Mouse (Mus musculus) embryonic facial prominence, embryonic 12.5 days (tissue): ENCODE results near the gene Vamp8. TPM values are rescaled to one million over a fixed set of nuclear protein-coding genes. Genes with fewer than 3 reads are reported as not detected.
A peak's percentile ranks its signal among the peaks of the same experiment; 100 is the strongest.

Source experiments
- ATAC-seq: fragments of 200-750 bp; cut with Nextera tagmentation; 2 replicates; pipeline ENCODE4 v1.8.0; 2017; ENCODE audit not compliant: insufficient number of reproducible peaks, insufficient read depth, low FRiP score, low TSS enrichment
- H3K27ac ChIP-seq: fragments of 300-500 bp; sonication (generic); 2 replicates; pipeline ENCODE4 v1.5.1; 2016; ENCODE audit warnings: mild to moderate bottlenecking
- H3K27me3 ChIP-seq: fragments of 300-500 bp; sonication (generic); 2 replicates; pipeline ENCODE4 v1.6.1; 2016; ENCODE audit warnings: mild to moderate bottlenecking, moderate library complexity
- H3K36me3 ChIP-seq: fragments of 300-500 bp; sonication (generic); 2 replicates; pipeline ENCODE4 v1.6.1; 2016; ENCODE audit warnings: mild to moderate bottlenecking
- H3K4me1 ChIP-seq: fragments of 300-500 bp; sonication (generic); 2 replicates; pipeline ENCODE4 v1.6.1; 2016
- H3K4me2 ChIP-seq: fragments of 300-500 bp; sonication (generic); replicated peaks from 2 replicates; pipeline ENCODE4 v1.6.1; 2016; ENCODE audit warnings: mild to moderate bottlenecking, moderate library complexity
- H3K4me3 ChIP-seq: fragments of 300-500 bp; sonication (generic); 2 replicates; pipeline ENCODE4 v1.5.1; 2016; ENCODE audit warnings: mild to moderate bottlenecking
- H3K9ac ChIP-seq: fragments of 300-500 bp; sonication (generic); 2 replicates; pipeline ENCODE4 v1.6.1; 2016; ENCODE audit warnings: mild to moderate bottlenecking, moderate library complexity
- H3K9me3 ChIP-seq: fragments of 300-500 bp; sonication (generic); 2 replicates; pipeline ENCODE4 v1.6.1; 2016; ENCODE audit warnings: mild to moderate bottlenecking, moderate library complexity
- WGBS: fragments of 180-500 bp; shearing (Covaris S2); methylation state at CpG from one replicate; pipeline ENCODE4 v1.1.7; 2016; 5-methylcytosine and 5-hydroxymethylcytosine counted together
- polyA plus RNA-seq: library from polyadenylated mRNA; unstranded; fragments of >200 nt; fragmentation: Nextera tagmentation; extraction: Ambion mirVana; gene quantifications from 2 replicates; pipeline ENCODE4 v1.2.1, GENCODE M21; 2016

Vamp8 gene
- polyA plus RNA-seq, 1 experiment from 2014 or later: 90.7 TPM

DNA sequence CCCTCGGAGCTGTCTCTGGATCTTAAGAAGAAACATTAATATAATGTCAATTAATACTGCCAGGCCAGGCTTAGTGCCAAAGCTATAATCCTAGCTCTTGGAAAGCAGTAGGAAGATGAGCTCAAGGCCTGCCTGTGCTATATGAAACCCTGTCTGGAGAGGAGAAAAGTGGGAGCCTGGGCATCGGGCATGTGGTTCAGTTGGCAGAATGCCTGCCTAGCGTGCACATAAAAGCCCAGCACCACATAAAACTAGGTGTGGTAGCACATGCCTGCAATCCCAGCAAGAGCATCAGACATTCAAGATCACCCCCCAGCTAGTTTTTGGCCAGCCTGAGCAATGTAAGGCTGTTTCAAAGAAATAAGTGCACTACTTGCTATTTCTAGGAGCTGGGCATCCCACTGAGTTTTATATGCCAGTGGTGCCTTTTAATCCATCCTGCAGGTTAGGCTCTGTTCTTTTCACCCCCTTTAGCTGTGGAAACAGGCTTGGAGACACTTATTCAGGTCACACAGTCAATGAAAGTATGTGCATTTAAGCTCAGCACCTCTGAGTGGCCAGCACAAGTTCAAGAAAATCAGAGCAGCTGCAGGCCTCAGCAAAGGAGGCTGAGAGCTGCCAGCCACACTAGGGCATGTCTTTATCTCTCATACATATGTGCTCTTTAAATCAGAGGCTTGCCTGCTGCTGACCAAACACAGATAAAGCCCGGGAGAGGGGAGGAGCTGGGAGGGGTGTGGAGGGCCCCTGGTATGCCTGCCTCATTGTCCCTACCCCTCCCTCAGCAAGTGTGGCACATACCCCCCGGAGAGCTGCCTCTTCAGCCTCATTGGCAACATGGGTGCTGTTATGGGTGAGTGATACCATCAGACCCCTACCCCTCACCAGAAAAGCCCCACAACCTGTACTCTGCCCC, 33.1 kb downstream of the Vamp8 start:
- Histone ChIP-seq H3K9me3 (no peaks in the 10 kb centered on the region), H3K9ac (0 out of 2 replicates have a peak overlapping the region, but pooled peaks have one; percentile 0), H3K27me3 (no peaks in the 10 kb centered on the region), H3K27ac (no peak overlapping the region), H3K4me2 (no peak overlapping the region), H3K4me3 (no peak overlapping the region), H3K4me1 (peaks cover 37% of the 10 kb centered on the region), H3K36me3 (peaks cover 27% of the 10 kb centered on the region)
- 87% methylated on average over 5 of the region's 5 CpGs for WGBS
- ATAC-seq: no peak

GRCm38 (mm10) chr6:72356001-72356532, 34.4 kb downstream of the Vamp8 start:
- Histone ChIP-seq H3K4me2 (peak overlapping the region; percentile 92), H3K36me3 (peaks cover 27% of the 10 kb centered on the region), H3K9ac (peak overlapping the region; percentile 60), H3K9me3 (no peaks in the 10 kb centered on the region), H3K4me1 (peaks cover 39% of the 10 kb centered on the region; the same call in 1 of the 2 replicates), H3K27ac (no peak overlapping the region), H3K27me3 (no peaks in the 10 kb centered on the region), H3K4me3 (peak overlapping the region; percentile 54)
- ATAC-seq: no peak; the same call in 1 of the 2 replicates
- WGBS: 35% methylated on average over 7 of the region's 8 CpGs

- Histone ChIP-seq H3K27ac (0 out of 2 replicates have a peak within 1 kb of the TSS, but pooled peaks have one; percentile 18), H3K4me1 (peaks cover 37% of the 10 kb centered on the region; the same call in 1 of the 2 replicates), H3K27me3 (no peaks in the 10 kb centered on the region), H3K4me3 (peak within 1 kb of the TSS; percentile 54), H3K9me3 (no peaks in the 10 kb centered on the region), H3K9ac (peak within 1 kb of the TSS; percentile 60), H3K36me3 (peaks cover 30% of the 10 kb centered on the region), H3K4me2 (peak within 1 kb of the TSS; percentile 92)
- under 1% methylated on average over 71 of the region's 71 CpGs for WGBS
- peak; percentile 73 for ATAC-seq
Measured at GRCm38 (mm10) chr6:72355066-72355911, 35.2 kb downstream of the Vamp8 start, which contains the start of gene Tmem150a. Gene Tmem150a (plus strand): TSS chr6:72355447.

GRCm38 (mm10) chr6:72354025-72354424, 36.5 kb downstream of the Vamp8 start:
- Histone ChIP-seq H3K4me3 (no peak overlapping the region), H3K27ac (no peak overlapping the region), H3K4me1 (peaks cover 37% of the 10 kb centered on the region; the same call in 1 of the 2 replicates), H3K36me3 (peaks cover 31% of the 10 kb centered on the region), H3K9me3 (no peaks in the 10 kb centered on the region), H3K9ac (no peak overlapping the region), H3K4me2 (no peak overlapping the region), H3K27me3 (no peaks in the 10 kb centered on the region)
- WGBS: 57% methylated on average over 1 of the region's 1 CpGs
- ATAC-seq: no peak

DNA sequence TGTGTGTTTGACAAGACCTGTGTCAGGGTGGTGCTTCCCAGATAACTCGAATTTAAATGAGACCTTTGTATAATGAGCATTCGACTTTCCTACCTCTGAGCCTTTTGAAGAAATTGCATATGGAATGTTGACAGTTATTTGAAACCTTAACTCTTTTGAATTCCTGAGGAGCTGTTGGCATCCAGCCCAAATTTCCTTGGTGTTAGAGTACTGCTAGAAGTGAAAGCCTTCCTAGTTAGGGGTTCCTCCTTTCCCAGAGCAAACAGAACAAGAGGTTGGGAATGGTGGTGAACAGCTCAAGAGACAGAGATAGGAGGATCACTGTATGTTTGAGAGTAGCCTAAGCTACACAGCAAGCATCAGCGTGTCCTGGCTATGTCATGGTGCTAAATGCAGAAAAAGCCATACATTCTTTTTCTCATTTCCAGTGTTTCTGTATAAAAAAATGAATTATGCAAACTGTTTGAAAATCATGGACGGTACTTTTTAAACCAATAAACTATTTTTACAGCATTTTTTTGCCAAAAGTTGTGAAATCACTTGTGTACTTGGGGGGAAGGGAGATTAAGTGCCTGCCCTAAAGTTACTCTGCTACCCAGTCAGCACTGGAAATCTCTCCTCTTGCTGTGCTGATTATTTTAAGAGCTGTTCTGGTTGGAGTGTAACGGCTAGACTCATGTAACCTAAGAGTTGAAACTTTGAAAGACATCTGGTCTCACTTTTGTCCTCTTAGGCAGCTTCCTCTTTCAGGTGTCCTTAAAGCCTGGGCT, 37.7 kb downstream of the Vamp8 start:
- H3K9ac ChIP-seq: no peak overlapping the region
- no peak for ATAC-seq
- peaks cover 21% of the 10 kb centered on the region for H3K36me3 ChIP-seq
- no peak overlapping the region for H3K4me3 ChIP-seq
- WGBS: 46% methylated on average over 5 of the region's 5 CpGs
- no peak overlapping the region for H3K4me2 ChIP-seq
- 0 out of 2 replicates have a peak overlapping the region, but pooled peaks have one; percentile 32 for H3K27ac ChIP-seq
- H3K27me3 ChIP-seq: no peaks in the 10 kb centered on the region
- H3K4me1 ChIP-seq: peaks cover 44% of the 10 kb centered on the region
- no peaks in the 10 kb centered on the region for H3K9me3 ChIP-seq

DNA sequence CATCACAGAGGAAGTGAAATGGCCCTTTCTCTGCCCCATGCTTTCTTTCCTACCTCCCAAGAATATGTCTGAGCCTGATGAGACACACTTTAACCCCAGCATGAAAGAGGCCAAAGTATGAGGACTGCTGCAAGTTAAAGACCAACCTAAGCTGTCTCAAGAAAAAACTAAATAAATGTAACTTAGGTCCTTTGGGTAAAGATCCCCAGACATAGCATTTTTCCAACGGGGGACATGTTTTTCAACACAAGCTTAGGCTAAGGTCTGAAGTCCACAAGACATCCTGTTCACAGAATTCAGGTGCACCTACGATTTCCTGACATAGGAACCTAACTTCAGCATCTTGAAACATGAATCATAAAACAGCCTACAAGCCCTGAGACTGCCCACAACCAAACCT, 40.3 kb downstream of the Vamp8 start:
- 94% methylated on average over 2 of the region's 2 CpGs for WGBS
- Histone ChIP-seq H3K4me3 (no peak overlapping the region), H3K4me1 (peaks cover 39% of the 10 kb centered on the region), H3K27ac (no peak overlapping the region), H3K4me2 (no peak overlapping the region), H3K36me3 (peaks cover 16% of the 10 kb centered on the region), H3K9me3 (no peaks in the 10 kb centered on the region), H3K9ac (no peak overlapping the region), H3K27me3 (no peaks in the 10 kb centered on the region)
- no peak for ATAC-seq

GRCm38 (mm10) chr6:72348411-72348810, 42.1 kb downstream of the Vamp8 start:
- peak overlapping the region; percentile 68; the same call in 1 of the 2 replicates for H3K4me3 ChIP-seq
- no peaks in the 10 kb centered on the region for H3K27me3 ChIP-seq
- H3K4me1 ChIP-seq: peaks cover 40% of the 10 kb centered on the region
- no peak for ATAC-seq
- no peaks in the 10 kb centered on the region for H3K9me3 ChIP-seq
- peak overlapping the region; percentile 78 for H3K4me2 ChIP-seq
- no peak overlapping the region for H3K9ac ChIP-seq
- no peak overlapping the region for H3K27ac ChIP-seq
- 89% methylated on average over 10 of the region's 10 CpGs for WGBS
- H3K36me3 ChIP-seq: peaks cover 16% of the 10 kb centered on the region

- Histone ChIP-seq H3K27ac (peak within 1 kb of the TSS; percentile 92), H3K4me1 (peaks cover 29% of the 10 kb centered on the region), H3K9ac (peak within 1 kb of the TSS; percentile 94), H3K4me3 (peak within 1 kb of the TSS; percentile 68), H3K4me2 (peak within 1 kb of the TSS; percentile 78), H3K36me3 (peaks cover 16% of the 10 kb centered on the region), H3K27me3 (no peaks in the 10 kb centered on the region), H3K9me3 (no peaks in the 10 kb centered on the region)
- under 1% methylated on average over 72 of the region's 72 CpGs for WGBS
- peak; percentile 39 for ATAC-seq
Measured at GRCm38 (mm10) chr6:72347166-72347941, 43.1 kb downstream of the Vamp8 start, which contains the start of gene 0610030E20Rik. Gene 0610030E20Rik (plus strand): TSS chr6:72347317.

- H3K4me2 ChIP-seq: peak overlapping the region; percentile 78; the same call in 1 of the 2 replicates
Measured at GRCm38 (mm10) chr6:72346261-72346660, 44.2 kb downstream of the Vamp8 start.

DNA sequence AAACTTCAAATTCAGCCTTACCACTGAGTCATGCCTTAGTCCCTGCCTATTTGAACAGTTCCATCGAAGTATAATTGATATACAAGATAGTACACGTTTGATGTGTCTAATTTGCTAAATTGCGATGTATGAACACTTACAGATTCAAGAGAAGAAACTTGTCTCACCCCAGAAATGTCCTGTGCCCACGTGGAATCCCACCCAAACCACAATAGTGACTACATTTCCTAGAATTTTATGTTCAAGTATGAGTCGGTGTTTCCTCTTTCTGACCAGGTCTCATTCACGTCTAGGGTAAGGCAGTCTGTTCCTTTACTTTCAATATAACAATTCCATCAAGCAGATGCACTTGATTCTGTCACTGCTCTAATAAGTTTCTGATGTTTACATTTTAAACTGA, 44.9 kb downstream of the Vamp8 start:
- Histone ChIP-seq H3K4me2 (peak overlapping the region; percentile 94), H3K36me3 (peaks cover 13% of the 10 kb centered on the region), H3K27ac (no peak overlapping the region), H3K4me1 (peaks cover 21% of the 10 kb centered on the region), H3K4me3 (peak overlapping the region; percentile 89), H3K9ac (peak overlapping the region; percentile 91; the same call in 1 of the 2 replicates), H3K9me3 (no peaks in the 10 kb centered on the region), H3K27me3 (no peaks in the 10 kb centered on the region)
- no peak for ATAC-seq
- WGBS: 52% methylated on average over 6 of the region's 6 CpGs

More at GRCm38 (mm10) chr6:72346261-72346660, 44.2 kb downstream of the Vamp8 start:
- no peak for ATAC-seq
- Histone ChIP-seq H3K4me3 (no peak overlapping the region), H3K9me3 (no peaks in the 10 kb centered on the region), H3K27ac (no peak overlapping the region), H3K9ac (no peak overlapping the region), H3K27me3 (no peaks in the 10 kb centered on the region), H3K4me1 (peaks cover 21% of the 10 kb centered on the region), H3K36me3 (peaks cover 16% of the 10 kb centered on the region)
- 77% methylated on average over 4 of the region's 4 CpGs for WGBS
